Mouse (Mus musculus): Measurements from ENCODE around the gene Slc41a2. TPM values are rescaled to one million over a fixed set of nuclear protein-coding genes. Genes with fewer than 3 reads are reported as not detected.

The Slc41a2 gene
- total and polyA plus RNA-seq, 3 experiments, result 0.05 TPM; not detected in 2

DNA sequence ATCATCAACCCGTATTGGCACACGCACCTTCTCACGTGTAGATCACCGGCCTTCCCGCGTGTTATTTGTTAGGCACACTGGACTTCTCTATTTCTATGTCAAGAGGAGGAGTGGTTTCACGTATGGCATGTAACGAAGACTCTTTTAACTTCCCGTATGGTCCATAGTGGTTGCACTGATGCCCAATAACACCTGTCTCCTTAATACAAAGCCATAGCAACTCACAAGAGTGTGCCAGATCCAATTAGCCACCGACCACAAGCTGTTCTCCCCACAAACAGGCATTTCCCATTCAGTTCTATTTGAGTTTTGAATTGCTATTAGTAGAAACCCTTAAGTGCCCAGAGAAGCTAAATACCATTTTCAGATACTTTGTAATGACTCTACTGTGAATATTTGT lies 117.5 kb downstream of the Slc41a2 start:
- H3K4me3 ChIP-seq (ENCODE audit: low read depth, low read length), result no peak overlapping the region
- TF ChIP-seq GATA1 (IDR thresholded peaks at IDR 0.05; ENCODE audit: borderline replicate concordance, low read length) (no peak), TAL1 (conservative IDR thresholded peaks at IDR 0.05; ENCODE audit: low read depth, low read length) (no peak), GATA2 (IDR thresholded peaks at IDR 0.05; ENCODE audit: borderline replicate concordance, low read depth, low read length) (no peak), CTCF (IDR thresholded peaks at IDR 0.05; ENCODE audit: low read depth, low read length) (no peak), POLR2AphosphoS5 (IDR thresholded peaks at IDR 0.05; ENCODE audit: insufficient replicate concordance, low read depth, low read length) (no peak)
- peaks cover 21% of the 10 kb centered on the region for H3K27me3 ChIP-seq (ENCODE audit: insufficient read depth, low read length)
- peaks cover 19% of the 10 kb centered on the region for H3K4me1 ChIP-seq (ENCODE audit: insufficient read depth, low read depth, low read length)
- ATAC-seq (ENCODE audit: extremely low read depth, insufficient number of reproducible peaks, low FRiP score, poor library complexity, severe bottlenecking), result no peak
- DNase-seq (ENCODE audit: low spot score), result no peak
- no peaks in the 10 kb centered on the region for H3K9me3 ChIP-seq (replicated peaks)
- no peaks in the 10 kb centered on the region for H3K36me3 ChIP-seq (replicated peaks)

DNA sequence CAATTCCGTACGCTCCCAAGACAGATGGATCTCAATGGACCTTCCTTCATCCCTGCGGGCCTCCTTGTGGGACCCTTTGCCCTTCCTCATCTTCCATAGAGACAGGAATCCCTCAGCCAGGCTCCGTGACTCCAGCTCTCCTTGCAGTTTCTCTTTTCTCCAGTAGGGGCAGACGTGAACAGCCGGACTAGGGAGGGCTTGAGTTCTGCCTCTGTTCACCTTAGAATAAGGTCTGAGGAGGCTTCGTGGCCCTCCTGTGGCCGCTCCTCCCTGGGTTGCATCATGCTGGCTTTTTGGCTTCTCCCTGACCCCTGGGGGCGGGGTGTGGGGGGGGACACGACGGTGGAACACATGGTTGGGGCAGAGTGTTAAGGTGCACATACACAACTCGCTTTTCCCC lies 118.0 kb downstream of the Slc41a2 start:
- TF ChIP-seq CTCF (IDR thresholded peaks at IDR 0.05; ENCODE audit: low read depth, low read length), result peak; percentile 72
- no peak for TF ChIP-seq GATA1 (IDR thresholded peaks at IDR 0.05; ENCODE audit: borderline replicate concordance, low read length)
- H3K4me3 ChIP-seq (ENCODE audit: low read depth, low read length), result no peak overlapping the region
- H3K36me3 ChIP-seq (replicated peaks), result no peaks in the 10 kb centered on the region
- peaks cover 21% of the 10 kb centered on the region for H3K27me3 ChIP-seq (ENCODE audit: insufficient read depth, low read length)
- H3K4me1 ChIP-seq (ENCODE audit: insufficient read depth, low read depth, low read length), result peaks cover 24% of the 10 kb centered on the region
- no peaks in the 10 kb centered on the region for H3K9me3 ChIP-seq (replicated peaks)
- peak; percentile 60 for DNase-seq (ENCODE audit: low spot score)
- no peak for ATAC-seq (ENCODE audit: extremely low read depth, insufficient number of reproducible peaks, low FRiP score, poor library complexity, severe bottlenecking)

DNA sequence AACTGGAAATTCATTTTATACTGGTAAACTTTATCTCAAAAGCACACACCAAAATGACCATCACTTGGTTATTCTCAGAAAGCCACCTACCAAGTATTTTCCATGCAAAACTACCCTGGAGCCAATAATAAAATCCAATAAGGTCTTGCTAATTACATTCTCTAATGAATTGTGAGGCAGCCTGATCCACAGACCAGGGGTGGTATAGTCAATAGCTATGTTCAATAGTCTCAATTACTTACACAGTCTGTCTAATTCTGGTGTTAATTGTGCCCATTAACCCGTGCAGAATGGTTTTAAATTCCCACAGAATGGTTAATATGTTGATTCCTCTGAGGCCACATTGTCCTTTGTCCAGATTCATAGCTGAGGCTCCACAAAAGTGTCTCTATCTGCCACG lies 118.9 kb downstream of the Slc41a2 start:
- Histone ChIP-seq H3K4me3 (ENCODE audit: low read depth, low read length) (no peak overlapping the region), H3K4me1 (ENCODE audit: insufficient read depth, low read depth, low read length) (peaks cover 26% of the 10 kb centered on the region), H3K36me3 (replicated peaks) (no peaks in the 10 kb centered on the region), H3K9me3 (replicated peaks) (no peaks in the 10 kb centered on the region), H3K27me3 (ENCODE audit: insufficient read depth, low read length) (peaks cover 21% of the 10 kb centered on the region)
- no peak for ATAC-seq (ENCODE audit: extremely low read depth, insufficient number of reproducible peaks, low FRiP score, poor library complexity, severe bottlenecking)
- TF ChIP-seq POLR2AphosphoS5 (IDR thresholded peaks at IDR 0.05; ENCODE audit: insufficient replicate concordance, low read depth, low read length) (no peak), CTCF (IDR thresholded peaks at IDR 0.05; ENCODE audit: low read depth, low read length) (no peak), GATA2 (IDR thresholded peaks at IDR 0.05; ENCODE audit: borderline replicate concordance, low read depth, low read length) (no peak), TAL1 (conservative IDR thresholded peaks at IDR 0.05; ENCODE audit: low read depth, low read length) (no peak), GATA1 (IDR thresholded peaks at IDR 0.05; ENCODE audit: borderline replicate concordance, low read length) (no peak)
- DNase-seq (ENCODE audit: low spot score), result no peak

DNA sequence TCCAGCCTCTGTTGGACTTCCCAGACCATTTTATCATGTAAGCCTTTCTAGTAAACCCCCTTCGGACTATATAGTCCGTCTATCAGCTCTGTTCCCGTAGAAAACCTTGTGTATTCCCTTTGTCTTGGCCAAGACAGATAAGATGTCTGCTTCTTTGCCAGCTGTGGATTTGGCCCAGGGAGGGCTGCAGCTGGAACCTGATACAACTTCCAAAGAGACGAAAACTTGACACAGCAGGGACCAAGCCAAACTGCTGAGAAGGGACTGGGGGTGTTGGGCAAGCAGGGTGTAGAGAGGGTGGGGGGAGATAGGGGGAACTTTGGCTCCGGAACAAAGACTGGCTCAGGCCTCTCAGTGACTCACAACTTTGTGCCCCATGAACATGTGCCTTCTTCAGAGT lies 120.4 kb downstream of the Slc41a2 start:
- H3K9me3 ChIP-seq (replicated peaks), result 0 out of 2 replicates have a peak, but pooled peaks cover 2% of the 10 kb centered on the region
- H3K36me3 ChIP-seq (replicated peaks), result no peaks in the 10 kb centered on the region
- ATAC-seq (ENCODE audit: extremely low read depth, insufficient number of reproducible peaks, low FRiP score, poor library complexity, severe bottlenecking) (no peak), DNase-seq (ENCODE audit: low spot score) (no peak)
- H3K4me1 ChIP-seq (ENCODE audit: insufficient read depth, low read depth, low read length), result peaks cover 26% of the 10 kb centered on the region
- no peak overlapping the region for H3K4me3 ChIP-seq (ENCODE audit: low read depth, low read length)
- no peak for TF ChIP-seq GATA2 (IDR thresholded peaks at IDR 0.05; ENCODE audit: borderline replicate concordance, low read depth, low read length)
- no peak for TF ChIP-seq GATA1 (IDR thresholded peaks at IDR 0.05; ENCODE audit: borderline replicate concordance, low read length)
- TF ChIP-seq CTCF (IDR thresholded peaks at IDR 0.05; ENCODE audit: low read depth, low read length), result no peak
- TF ChIP-seq TAL1 (conservative IDR thresholded peaks at IDR 0.05; ENCODE audit: low read depth, low read length), result no peak
- TF ChIP-seq POLR2AphosphoS5 (IDR thresholded peaks at IDR 0.05; ENCODE audit: insufficient replicate concordance, low read depth, low read length), result no peak
- H3K27me3 ChIP-seq (ENCODE audit: insufficient read depth, low read length), result peaks cover 23% of the 10 kb centered on the region

DNA sequence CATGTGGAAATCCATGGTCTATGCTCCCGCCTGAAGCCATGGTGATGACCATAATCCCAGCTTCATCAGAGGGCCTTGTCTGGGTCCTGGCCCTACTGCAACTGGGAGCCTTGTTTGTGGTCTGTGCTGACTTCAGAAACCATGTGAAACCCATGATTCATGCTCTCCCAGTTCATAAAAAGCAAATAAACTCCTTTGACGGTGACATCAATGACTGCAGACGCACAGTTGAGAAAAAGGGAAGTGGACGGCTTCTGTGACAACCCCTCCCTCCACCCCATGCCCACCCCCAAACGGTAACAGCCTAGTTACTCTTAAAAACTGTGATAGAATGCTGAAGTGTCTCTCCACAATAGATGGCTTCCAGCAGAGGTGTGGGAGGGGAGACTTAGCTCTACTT lies 122.1 kb downstream of the Slc41a2 start:
- Histone ChIP-seq H3K4me1 (ENCODE audit: insufficient read depth, low read depth, low read length) (peaks cover 23% of the 10 kb centered on the region), H3K9me3 (replicated peaks) (0 out of 2 replicates have a peak, but pooled peaks cover 2% of the 10 kb centered on the region), H3K4me3 (ENCODE audit: low read depth, low read length) (peak overlapping the region; percentile 13; the same call in 1 of the 2 replicates), H3K36me3 (replicated peaks) (no peaks in the 10 kb centered on the region), H3K27me3 (ENCODE audit: insufficient read depth, low read length) (peaks cover 32% of the 10 kb centered on the region)
- ATAC-seq (ENCODE audit: extremely low read depth, insufficient number of reproducible peaks, low FRiP score, poor library complexity, severe bottlenecking) (peak; percentile 75), DNase-seq (ENCODE audit: low spot score) (peak; percentile 65)
- TF ChIP-seq POLR2AphosphoS5 (IDR thresholded peaks at IDR 0.05; ENCODE audit: insufficient replicate concordance, low read depth, low read length) (no peak), GATA2 (IDR thresholded peaks at IDR 0.05; ENCODE audit: borderline replicate concordance, low read depth, low read length) (no peak), GATA1 (IDR thresholded peaks at IDR 0.05; ENCODE audit: borderline replicate concordance, low read length) (no peak), TAL1 (conservative IDR thresholded peaks at IDR 0.05; ENCODE audit: low read depth, low read length) (no peak), CTCF (IDR thresholded peaks at IDR 0.05; ENCODE audit: low read depth, low read length) (no peak)

DNA sequence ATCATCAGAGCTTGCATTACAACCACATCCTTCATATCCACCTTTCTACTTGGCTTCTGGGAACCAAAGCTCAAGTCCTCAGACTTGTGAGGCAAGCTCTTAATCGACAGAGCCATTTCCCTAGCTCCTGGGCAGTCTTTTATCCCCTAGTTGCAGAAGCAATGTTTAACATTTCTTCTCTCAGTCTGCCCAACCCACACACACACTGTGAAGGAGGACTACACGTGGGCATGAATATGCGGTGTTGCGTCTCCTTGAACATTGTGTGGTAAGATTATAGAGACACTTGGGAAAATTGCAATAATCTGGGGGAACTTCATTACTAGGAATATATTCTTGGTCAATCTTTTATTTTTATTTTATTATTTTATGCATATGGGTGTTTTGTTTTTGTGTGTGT lies 125.1 kb downstream of the Slc41a2 start:
- DNase-seq (ENCODE audit: low spot score) (no peak), ATAC-seq (ENCODE audit: extremely low read depth, insufficient number of reproducible peaks, low FRiP score, poor library complexity, severe bottlenecking) (no peak)
- no peak overlapping the region for H3K4me3 ChIP-seq (ENCODE audit: low read depth, low read length)
- TF ChIP-seq TAL1 (conservative IDR thresholded peaks at IDR 0.05; ENCODE audit: low read depth, low read length), result no peak
- no peak for TF ChIP-seq POLR2AphosphoS5 (IDR thresholded peaks at IDR 0.05; ENCODE audit: insufficient replicate concordance, low read depth, low read length)
- no peak for TF ChIP-seq GATA1 (IDR thresholded peaks at IDR 0.05; ENCODE audit: borderline replicate concordance, low read length)
- TF ChIP-seq CTCF (IDR thresholded peaks at IDR 0.05; ENCODE audit: low read depth, low read length), result no peak
- no peaks in the 10 kb centered on the region for H3K36me3 ChIP-seq (replicated peaks)
- H3K9me3 ChIP-seq (replicated peaks), result 0 out of 2 replicates have a peak, but pooled peaks cover 2% of the 10 kb centered on the region
- peaks cover 40% of the 10 kb centered on the region for H3K27me3 ChIP-seq (ENCODE audit: insufficient read depth, low read length)
- peaks cover 22% of the 10 kb centered on the region for H3K4me1 ChIP-seq (ENCODE audit: insufficient read depth, low read depth, low read length)
